7 mouse cellular contexts compared by ENCODE assay signal in the genomic region with DNA sequence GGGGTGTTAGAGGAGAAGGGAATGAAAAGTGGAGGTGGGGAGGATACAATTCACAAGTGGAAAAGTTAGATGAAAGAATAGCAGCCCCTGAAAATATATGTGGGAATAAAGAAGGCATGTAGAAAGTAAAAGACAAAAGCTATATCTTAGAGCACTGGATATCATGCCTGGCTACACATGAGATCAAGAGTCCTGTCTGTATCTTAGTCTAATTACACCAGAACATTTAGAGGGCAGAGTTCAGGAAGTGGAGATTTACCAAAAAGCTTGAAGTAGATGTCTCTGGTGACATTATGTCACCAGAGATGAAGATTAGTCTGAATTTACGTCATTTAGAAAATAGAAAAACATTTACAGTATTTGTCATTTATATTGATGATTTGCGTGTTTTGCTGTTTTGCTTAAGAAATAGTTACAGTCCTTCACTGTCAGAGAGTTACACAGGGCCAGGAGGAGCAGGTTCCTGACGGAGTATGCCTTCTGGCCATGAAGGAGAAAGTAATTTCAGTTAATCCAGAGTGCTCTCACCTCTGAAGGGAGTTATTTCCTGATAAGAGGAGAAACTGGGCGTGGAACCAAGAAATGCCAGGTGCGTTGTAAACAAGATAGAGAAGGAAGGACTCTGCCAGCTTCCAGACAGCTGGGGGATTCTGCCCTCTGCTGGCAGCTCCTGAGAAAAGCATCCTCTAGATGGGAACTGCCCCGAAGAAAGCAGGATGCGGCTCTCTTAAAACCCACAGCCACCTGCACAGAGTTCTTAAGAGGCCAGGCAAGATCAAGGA.
DNase-seq lines count a peak whose midpoint lies in the region; ATAC-seq lines count a peak whose summit lies in the region.

No protein-coding gene starts in this region.

- 29% methylated on average over 7 of the region's 7 CpGs for WGBS in intestine, embryonic 15.5 days
- 37% methylated on average over 7 of the region's 7 CpGs for WGBS in limb, embryonic 11.5 days
- 37% methylated on average over 7 of the region's 7 CpGs for WGBS in midbrain, embryonic 15.5 days

- H3K9ac ChIP-seq in intestine, embryonic 15.5 days, result no peak overlapping the region
- no peak overlapping the region for H3K9ac ChIP-seq in limb, embryonic 11.5 days (ENCODE audit: low read length)
- H3K9ac ChIP-seq in midbrain, embryonic 15.5 days, result no peak overlapping the region

- peak; percentile 88 for ATAC-seq in frontal cortex, adult (ENCODE audit: low TSS enrichment)
- peak; percentile 92 for ATAC-seq in intestine, embryonic 15.5 days
- ATAC-seq in limb, embryonic 11.5 days (ENCODE audit: insufficient number of reproducible peaks, low FRiP score, low TSS enrichment, low read depth), result 0 out of 2 replicates have a peak, but pooled peaks have one; percentile 35
- peak; percentile 71 for ATAC-seq in midbrain, embryonic 15.5 days (replicated peaks)

- no peak overlapping the region for H3K4me3 ChIP-seq in intestine, embryonic 15.5 days (replicated peaks)
- no peak overlapping the region for H3K4me3 ChIP-seq in limb, embryonic 11.5 days (ENCODE audit: low read depth, low read length)
- no peak overlapping the region for H3K4me3 ChIP-seq in midbrain, embryonic 15.5 days

- H3K9me3 ChIP-seq in intestine, embryonic 15.5 days, result no peaks in the 10 kb centered on the region
- H3K9me3 ChIP-seq in limb, embryonic 11.5 days (ENCODE audit: control insufficient read depth, low read length), result no peaks in the 10 kb centered on the region
- H3K9me3 ChIP-seq in midbrain, embryonic 15.5 days, result no peaks in the 10 kb centered on the region

- H3K27me3 ChIP-seq in intestine, embryonic 15.5 days (replicated peaks), result no peaks in the 10 kb centered on the region
- no peaks in the 10 kb centered on the region for H3K27me3 ChIP-seq in limb, embryonic 11.5 days (ENCODE audit: control insufficient read depth, insufficient read depth, low read length)
- no peaks in the 10 kb centered on the region for H3K27me3 ChIP-seq in midbrain, embryonic 15.5 days (replicated peaks)
- no peaks in the 10 kb centered on the region for H3K27me3 ChIP-seq in splenic B cell, adult 2 months (ENCODE audit: control insufficient read depth, insufficient read depth, low read length, poor library complexity, severe bottlenecking)

- no peaks in the 10 kb centered on the region for H3K36me3 ChIP-seq in intestine, embryonic 15.5 days
- no peaks in the 10 kb centered on the region for H3K36me3 ChIP-seq in limb, embryonic 11.5 days (ENCODE audit: control insufficient read depth, insufficient read depth, low read length)
- H3K36me3 ChIP-seq in midbrain, embryonic 15.5 days (replicated peaks), result 0 out of 2 replicates have a peak, but pooled peaks cover 3% of the 10 kb centered on the region
- H3K36me3 ChIP-seq in splenic B cell, adult 2 months (ENCODE audit: control insufficient read depth, insufficient read depth, low read length, poor library complexity, severe bottlenecking), result no peaks in the 10 kb centered on the region

- no peak overlapping the region for H3K27ac ChIP-seq in intestine, embryonic 15.5 days
- H3K27ac ChIP-seq in limb, embryonic 11.5 days (replicated peaks; ENCODE audit: low read depth, low read length), result no peak overlapping the region
- H3K27ac ChIP-seq in midbrain, embryonic 15.5 days, result no peak overlapping the region

- H3K4me2 ChIP-seq in intestine, embryonic 15.5 days (replicated peaks), result no peak overlapping the region
- no peak overlapping the region for H3K4me2 ChIP-seq in limb, embryonic 11.5 days (ENCODE audit: low read depth, severe bottlenecking)
- H3K4me2 ChIP-seq in midbrain, embryonic 15.5 days, result no peak overlapping the region

- no peaks in the 10 kb centered on the region for H3K4me1 ChIP-seq in intestine, embryonic 15.5 days (replicated peaks)
- no peaks in the 10 kb centered on the region for H3K4me1 ChIP-seq in limb, embryonic 11.5 days (ENCODE audit: control insufficient read depth, insufficient read depth, low read length)
- H3K4me1 ChIP-seq in midbrain, embryonic 15.5 days, result no peaks in the 10 kb centered on the region

- DNase-seq in adrenal gland, adult 18-20 months (ENCODE audit: low spot score in 2 of 2), result peak; percentile 46 to 48
- peak; percentile 46 for DNase-seq in cerebellum, adult 8-10 months
- peak; percentile 80 for DNase-seq in limb, embryonic 11.5 days (ENCODE audit: low spot score)
- DNase-seq in splenic B cell, adult 2 months (ENCODE audit: low read depth, low spot score), result peak; percentile 1

Comparison
In these comparisons a context has a peak if more than half of its experiments do, and no peak if none do; other contexts are left out.
1. DNase-seq: peak in every context shown above with its lines; median percentile 80 in limb, embryonic 11.5 days; 47 in adrenal gland, adult 18-20 months; 46 in cerebellum, adult 8-10 months; 1 in splenic B cell, adult 2 months.
2. ATAC-seq: peak in every context shown above with its lines; median percentile 92 in intestine, embryonic 15.5 days; 88 in frontal cortex, adult; 71 in midbrain, embryonic 15.5 days; 35 in limb, embryonic 11.5 days.